Mouse (Mus musculus) midbrain, embryonic 12.5 days (tissue): ENCODE measurements around the gene Slc4a10. TPM values are rescaled to one million over a fixed set of nuclear protein-coding genes. Genes with fewer than 3 reads are reported as not detected.

Source experiments
- ATAC-seq: fragments of 200-750 bp; cut with Nextera tagmentation; 2 replicates; pipeline ENCODE4 v1.8.0; 2017; ENCODE audit warnings: low read depth, moderate TSS enrichment, moderate library complexity; ENCODE audit not compliant: low FRiP score
- H3K27ac ChIP-seq: fragments of 300-500 bp; sonication (generic); replicated peaks from 2 replicates; pipeline ENCODE4 v1.5.1; 2016; ENCODE audit warnings: mild to moderate bottlenecking
- H3K27me3 ChIP-seq: fragments of 300-500 bp; sonication (generic); 2 replicates; pipeline ENCODE4 v1.6.1; 2016; ENCODE audit warnings: mild to moderate bottlenecking
- H3K36me3 ChIP-seq: fragments of 300-500 bp; sonication (generic); 2 replicates; pipeline ENCODE4 v1.6.1; 2016
- H3K4me1 ChIP-seq: fragments of 300-500 bp; sonication (generic); 2 replicates; pipeline ENCODE4 v1.6.1; 2016
- H3K4me2 ChIP-seq: fragments of 300-500 bp; sonication (generic); replicated peaks from 2 replicates; pipeline ENCODE4 v1.6.1; 2016; ENCODE audit warnings: mild to moderate bottlenecking, moderate library complexity
- H3K4me3 ChIP-seq: fragments of 300-500 bp; sonication (generic); 2 replicates; pipeline ENCODE4 v1.5.1; 2016; ENCODE audit warnings: mild to moderate bottlenecking
- H3K9ac ChIP-seq: fragments of 300-500 bp; sonication (generic); replicated peaks from 2 replicates; pipeline ENCODE4 v1.6.1; 2016; ENCODE audit warnings: mild to moderate bottlenecking, moderate library complexity
- H3K9me3 ChIP-seq: fragments of 300-500 bp; sonication (generic); 2 replicates; pipeline ENCODE4 v1.6.1; 2016; ENCODE audit warnings: mild to moderate bottlenecking
- WGBS: fragments of 180-500 bp; shearing (Covaris S2); methylation state at CpG from one replicate; pipeline ENCODE4 v1.1.7; 2016; 5-methylcytosine and 5-hydroxymethylcytosine counted together
- polyA plus RNA-seq: library from polyadenylated mRNA; unstranded; fragments of >200 nt; fragmentation: Nextera tagmentation; extraction: Ambion mirVana; gene quantifications from 2 replicates; pipeline ENCODE4 v1.2.1, GENCODE M21; 2016

Slc4a10 gene
- polyA plus RNA-seq, 1 experiment from 2014 or later = 1.4 TPM

GRCm38 (mm10) chr2:62279777-62280176, 233.5 kb downstream of the Slc4a10 start:
- Histone ChIP-seq H3K4me1 (no peaks in the 10 kb centered on the region), H3K4me2 (no peak overlapping the region), H3K4me3 (no peak overlapping the region), H3K36me3 (no peaks in the 10 kb centered on the region), H3K9ac (no peak overlapping the region), H3K27me3 (no peaks in the 10 kb centered on the region), H3K9me3 (no peaks in the 10 kb centered on the region), H3K27ac (no peak overlapping the region)
- no peak for ATAC-seq
- 90% methylated on average over 7 of the region's 7 CpGs for WGBS

- no peak overlapping the region for H3K9ac ChIP-seq
- no peaks in the 10 kb centered on the region for H3K27me3 ChIP-seq
- H3K36me3 ChIP-seq = no peaks in the 10 kb centered on the region
- H3K27ac ChIP-seq = no peak overlapping the region
- no peak overlapping the region for H3K4me3 ChIP-seq
- H3K9me3 ChIP-seq = no peaks in the 10 kb centered on the region
- no peaks in the 10 kb centered on the region for H3K4me1 ChIP-seq
- 83% methylated on average over 2 of the region's 2 CpGs for WGBS
- ATAC-seq = no peak
- no peak overlapping the region for H3K4me2 ChIP-seq
Measured at GRCm38 (mm10) chr2:62285026-62285425, 238.8 kb downstream of the Slc4a10 start.

DNA sequence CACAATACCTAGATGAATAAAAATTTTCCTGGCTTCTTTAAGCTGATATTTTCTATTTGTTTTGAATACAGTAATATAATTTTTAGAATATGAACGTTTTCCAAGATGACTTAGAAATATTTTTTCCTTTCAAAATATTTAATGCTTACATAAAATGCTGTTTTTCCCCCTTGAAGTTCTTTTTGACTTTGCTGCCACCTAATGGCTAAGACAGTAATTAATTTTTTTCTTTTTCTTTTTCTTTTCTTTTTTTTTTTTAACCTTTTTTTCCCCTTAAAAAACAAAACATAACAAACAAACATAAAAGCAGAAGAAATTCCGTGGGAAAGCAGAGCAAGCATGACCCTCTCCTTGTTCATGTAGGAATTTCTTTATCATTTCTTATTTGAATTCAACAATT, 239.6 kb downstream of the Slc4a10 start:
- no peak overlapping the region for H3K9ac ChIP-seq
- H3K36me3 ChIP-seq = no peaks in the 10 kb centered on the region
- WGBS = 7% methylated on average over 2 of the region's 2 CpGs
- no peak overlapping the region for H3K4me2 ChIP-seq
- no peak overlapping the region for H3K4me3 ChIP-seq
- H3K27me3 ChIP-seq = no peaks in the 10 kb centered on the region
- no peaks in the 10 kb centered on the region for H3K4me1 ChIP-seq
- no peaks in the 10 kb centered on the region for H3K9me3 ChIP-seq
- H3K27ac ChIP-seq = no peak overlapping the region
- no peak for ATAC-seq

DNA sequence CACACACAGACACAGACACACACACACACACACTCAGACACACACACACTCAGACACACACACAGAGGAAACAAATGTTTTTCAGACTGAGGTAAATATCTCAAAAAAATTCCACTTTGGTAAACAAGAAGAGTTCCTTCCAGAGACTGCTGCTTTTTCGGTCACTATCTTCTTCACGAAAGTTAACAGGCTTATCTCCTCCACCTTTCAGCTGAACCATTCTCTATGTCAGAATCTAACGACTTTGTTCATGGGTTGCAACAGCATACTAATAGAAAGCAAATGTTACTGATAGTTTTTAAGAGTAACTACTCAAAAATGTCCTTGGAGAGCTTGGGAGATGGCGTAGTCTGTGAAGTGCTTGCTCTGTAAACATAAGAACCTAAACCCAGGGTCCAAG, 241.3 kb downstream of the Slc4a10 start:
- Histone ChIP-seq H3K27ac (no peak overlapping the region), H3K4me2 (no peak overlapping the region), H3K4me3 (no peak overlapping the region), H3K9ac (no peak overlapping the region), H3K9me3 (no peaks in the 10 kb centered on the region), H3K4me1 (no peaks in the 10 kb centered on the region), H3K36me3 (no peaks in the 10 kb centered on the region), H3K27me3 (no peaks in the 10 kb centered on the region)
- no peak for ATAC-seq
- WGBS = 74% methylated on average over 4 of the region's 4 CpGs

DNA sequence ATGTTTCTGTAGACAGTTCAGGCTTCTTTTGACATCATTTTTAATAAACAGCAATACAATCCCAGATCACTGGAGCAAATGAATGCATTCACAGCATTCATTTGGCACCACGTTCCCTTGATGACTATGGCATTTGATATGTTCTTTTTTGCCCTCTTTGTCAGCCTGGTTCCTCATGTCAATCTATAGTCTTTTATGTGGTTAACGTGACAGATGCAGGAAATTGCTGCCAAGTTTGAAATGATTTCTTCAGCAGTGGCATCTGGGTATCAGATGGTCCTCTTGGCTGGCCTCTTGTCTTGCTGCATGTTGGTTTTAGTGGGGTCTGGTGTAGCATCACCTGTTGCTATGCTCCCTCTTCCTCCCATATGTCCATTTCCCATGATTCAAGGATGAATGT, 247.6 kb downstream of the Slc4a10 start:
- Histone ChIP-seq H3K27ac (no peak overlapping the region), H3K9ac (no peak overlapping the region), H3K9me3 (no peaks in the 10 kb centered on the region), H3K27me3 (no peaks in the 10 kb centered on the region), H3K4me1 (no peaks in the 10 kb centered on the region), H3K4me2 (no peak overlapping the region), H3K36me3 (no peaks in the 10 kb centered on the region), H3K4me3 (no peak overlapping the region)
- no peak for ATAC-seq
- 56% methylated on average over 2 of the region's 2 CpGs for WGBS

DNA sequence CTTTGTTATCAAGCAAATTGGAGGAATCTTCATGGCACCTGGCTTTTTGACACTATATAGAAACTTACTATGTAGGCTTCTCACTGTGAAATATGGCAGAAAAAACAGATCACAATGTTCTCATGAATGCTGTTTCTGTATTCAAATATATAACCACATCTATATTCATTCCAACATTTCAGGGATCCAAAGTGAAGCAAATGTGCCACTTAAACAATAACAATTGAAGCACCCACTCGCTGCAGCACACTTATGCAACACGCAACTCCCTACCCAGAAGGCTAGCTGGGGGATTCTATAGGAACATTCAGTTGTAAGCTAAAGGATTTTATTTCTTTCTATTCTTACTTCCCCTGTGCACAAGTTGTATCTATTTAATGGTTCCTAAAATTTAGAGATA, 255.5 kb downstream of the Slc4a10 start:
- Histone ChIP-seq H3K27ac (no peak overlapping the region), H3K9ac (no peak overlapping the region), H3K4me2 (no peak overlapping the region), H3K4me3 (no peak overlapping the region), H3K27me3 (no peaks in the 10 kb centered on the region), H3K9me3 (no peaks in the 10 kb centered on the region), H3K4me1 (no peaks in the 10 kb centered on the region), H3K36me3 (no peaks in the 10 kb centered on the region)
- ATAC-seq = no peak
- 89% methylated on average over 2 of the region's 2 CpGs for WGBS

GRCm38 (mm10) chr2:62306978-62307377, 260.7 kb downstream of the Slc4a10 start:
- H3K27me3 ChIP-seq = no peaks in the 10 kb centered on the region
- no peak for ATAC-seq
- no peaks in the 10 kb centered on the region for H3K9me3 ChIP-seq
- no peaks in the 10 kb centered on the region for H3K36me3 ChIP-seq
- H3K9ac ChIP-seq = no peak overlapping the region
- H3K4me3 ChIP-seq = no peak overlapping the region
- H3K27ac ChIP-seq = no peak overlapping the region
- no peak overlapping the region for H3K4me2 ChIP-seq
- WGBS = 89% methylated on average over 5 of the region's 5 CpGs
- no peaks in the 10 kb centered on the region for H3K4me1 ChIP-seq

DNA sequence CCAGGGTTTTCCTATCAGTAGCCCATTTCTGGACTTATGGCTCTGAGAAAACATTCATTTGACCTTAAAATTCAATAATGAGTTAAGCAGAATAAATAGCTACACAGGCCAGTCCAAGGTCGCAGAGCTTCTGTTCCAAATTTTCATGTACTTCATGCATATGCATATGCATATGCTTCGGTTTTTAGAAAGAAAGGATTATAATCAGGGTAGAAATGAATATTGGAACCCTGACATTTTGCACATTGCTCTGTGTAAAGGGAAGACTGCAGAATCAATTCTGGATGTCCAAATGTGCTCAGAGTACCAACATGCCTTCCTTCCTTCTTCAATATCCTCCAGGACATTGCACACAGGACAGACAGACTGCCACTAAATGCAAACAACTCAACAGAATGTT, 261.2 kb downstream of the Slc4a10 start:
- Histone ChIP-seq H3K4me3 (no peak overlapping the region), H3K36me3 (no peaks in the 10 kb centered on the region), H3K9ac (no peak overlapping the region), H3K27me3 (no peaks in the 10 kb centered on the region), H3K4me1 (no peaks in the 10 kb centered on the region), H3K9me3 (no peaks in the 10 kb centered on the region), H3K4me2 (no peak overlapping the region), H3K27ac (no peak overlapping the region)
- WGBS = 85% methylated on average over 2 of the region's 2 CpGs
- no peak for ATAC-seq

GRCm38 (mm10) chr2:62316930-62317329, 270.7 kb downstream of the Slc4a10 start:
- Histone ChIP-seq H3K9ac (no peak overlapping the region), H3K4me1 (no peaks in the 10 kb centered on the region), H3K4me2 (no peak overlapping the region), H3K27ac (no peak overlapping the region), H3K9me3 (no peaks in the 10 kb centered on the region), H3K36me3 (no peaks in the 10 kb centered on the region), H3K27me3 (no peaks in the 10 kb centered on the region), H3K4me3 (no peak overlapping the region)
- 70% methylated on average over 2 of the region's 2 CpGs for WGBS
- ATAC-seq = no peak

DNA sequence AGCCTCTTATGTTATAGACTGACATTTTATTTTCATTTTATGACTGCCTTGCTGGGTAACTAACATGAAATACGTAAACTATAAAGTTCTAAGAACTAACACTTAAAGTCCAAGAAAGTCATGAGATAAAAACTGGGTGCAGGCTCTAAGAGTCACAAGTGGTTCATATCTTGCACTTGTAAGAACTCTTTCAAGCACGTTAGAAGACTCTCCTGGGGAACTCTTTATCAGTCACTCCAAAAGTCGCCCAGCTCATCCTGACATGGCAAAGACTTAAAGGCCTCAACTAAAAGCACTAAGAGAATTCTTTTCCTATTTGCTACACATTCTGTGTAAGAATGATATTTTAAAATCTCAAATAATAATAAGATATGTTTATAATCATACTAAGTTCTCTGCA, 273.2 kb downstream of the Slc4a10 start:
- H3K36me3 ChIP-seq = no peaks in the 10 kb centered on the region
- H3K4me1 ChIP-seq = no peaks in the 10 kb centered on the region
- H3K4me2 ChIP-seq = no peak overlapping the region
- H3K27ac ChIP-seq = no peak overlapping the region
- ATAC-seq = no peak
- WGBS = 91% methylated on average over 3 of the region's 3 CpGs
- H3K4me3 ChIP-seq = no peak overlapping the region
- H3K9ac ChIP-seq = no peak overlapping the region
- H3K9me3 ChIP-seq = no peaks in the 10 kb centered on the region
- no peaks in the 10 kb centered on the region for H3K27me3 ChIP-seq

GRCm38 (mm10) chr2:62323078-62323637, 276.9 kb downstream of the Slc4a10 start:
- no peak for ATAC-seq
- WGBS = 88% methylated on average over 9 of the region's 9 CpGs
- no peaks in the 10 kb centered on the region for H3K27me3 ChIP-seq
- H3K36me3 ChIP-seq = no peaks in the 10 kb centered on the region
- no peak overlapping the region for H3K4me2 ChIP-seq
- H3K4me3 ChIP-seq = no peak overlapping the region
- H3K4me1 ChIP-seq = no peaks in the 10 kb centered on the region
- H3K9me3 ChIP-seq = no peaks in the 10 kb centered on the region
- H3K27ac ChIP-seq = no peak overlapping the region
- H3K9ac ChIP-seq = no peak overlapping the region

DNA sequence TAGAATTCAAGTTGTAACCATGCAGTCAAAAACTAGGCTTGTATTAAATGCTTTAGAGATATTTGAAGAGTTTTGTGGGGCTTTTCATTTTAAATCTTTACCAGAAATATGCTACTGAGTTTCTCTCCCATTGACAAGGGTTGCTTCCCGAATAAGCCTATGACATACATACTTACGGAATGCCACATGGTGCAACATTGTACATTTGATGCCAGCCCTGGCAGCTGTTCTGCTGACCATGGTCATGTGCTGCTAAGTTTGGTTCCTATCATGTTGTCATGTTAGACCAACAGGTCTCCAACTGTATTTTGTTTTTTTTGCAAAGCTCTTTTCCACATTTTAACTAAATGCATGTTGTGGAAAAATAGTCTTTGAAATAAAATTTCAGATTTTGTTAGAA, 279.1 kb downstream of the Slc4a10 start:
- Histone ChIP-seq H3K4me3 (no peak overlapping the region), H3K4me1 (no peaks in the 10 kb centered on the region), H3K4me2 (no peak overlapping the region), H3K27ac (no peak overlapping the region), H3K27me3 (no peaks in the 10 kb centered on the region), H3K9ac (no peak overlapping the region), H3K36me3 (no peaks in the 10 kb centered on the region), H3K9me3 (no peaks in the 10 kb centered on the region)
- no peak for ATAC-seq
- WGBS = 88% methylated on average over 2 of the region's 2 CpGs

DNA sequence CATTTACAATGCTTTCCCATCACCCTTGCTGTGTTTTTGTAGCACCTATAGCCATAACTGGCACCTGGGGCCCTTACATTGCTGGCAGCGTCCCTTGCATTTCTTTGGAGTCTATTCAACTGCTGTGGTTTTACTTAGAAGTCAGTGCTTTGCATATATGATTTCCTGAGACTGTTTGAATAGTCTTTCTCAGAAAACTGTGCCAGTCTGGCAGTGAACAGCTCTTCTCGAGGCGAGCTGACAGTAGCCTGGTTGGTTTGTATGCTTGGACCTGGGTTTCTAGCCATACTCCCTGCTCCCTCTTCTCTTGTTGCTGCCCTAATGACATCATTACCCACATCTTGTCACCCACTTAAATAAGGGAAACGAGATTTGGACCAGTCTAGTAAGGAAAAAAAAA, 285.7 kb downstream of the Slc4a10 start:
- no peaks in the 10 kb centered on the region for H3K9me3 ChIP-seq
- H3K27me3 ChIP-seq = no peaks in the 10 kb centered on the region
- H3K36me3 ChIP-seq = no peaks in the 10 kb centered on the region
- H3K4me2 ChIP-seq = no peak overlapping the region
- no peak overlapping the region for H3K4me3 ChIP-seq
- 66% methylated on average over 4 of the region's 4 CpGs for WGBS
- no peak for ATAC-seq
- no peaks in the 10 kb centered on the region for H3K4me1 ChIP-seq
- H3K27ac ChIP-seq = no peak overlapping the region
- no peak overlapping the region for H3K9ac ChIP-seq
